Mouse (Mus musculus) large intestine, adult 2 months (tissue): Measurements from ENCODE around the gene Fam114a2. TPM values are rescaled to one million over a fixed set of nuclear protein-coding genes. Genes with fewer than 3 reads are reported as not detected.

Experiments used
- DNase-seq: peaks from one replicate; pipeline ENCODE4 v3.0.0-alpha.2; 2012; ENCODE audit warnings: low read depth, low spot score
- WGBS: fragments of 180-500 bp; shearing (Covaris S2); methylation state at CpG from one replicate; pipeline ENCODE4 v1.1.7; 2018; 5-methylcytosine and 5-hydroxymethylcytosine counted together
- polyA plus RNA-seq: library from polyadenylated mRNA; depleted of rRNA; stranded (reverse); fragments of >200 nt; gene quantifications from 2 replicates; pipeline ENCODE4 v1.2.3, GENCODE M21; 2012; rRNA removed

Fam114a2 gene
- polyA plus RNA-seq, 1 experiment: 29.2 TPM

GRCm38 (mm10) chr11:57465025-57465424 is 53.4 kb downstream of the Fam114a2 start:
- 31% methylated on average over 8 of the region's 8 CpGs for WGBS
- DNase-seq: no peak

- DNase-seq: no peak
- 43% methylated on average over 6 of the region's 6 CpGs for WGBS
Observed at GRCm38 (mm10) chr11:57459759-57460158, 58.7 kb downstream of the Fam114a2 start.

GRCm38 (mm10) chr11:57454421-57454820 is 64.0 kb downstream of the Fam114a2 start:
- no peak for DNase-seq
- 21% methylated on average over 5 of the region's 5 CpGs for WGBS

- 30% methylated on average over 6 of the region's 6 CpGs for WGBS
- no peak for DNase-seq
Observed at GRCm38 (mm10) chr11:57445237-57445962, 73.0 kb downstream of the Fam114a2 start.

GRCm38 (mm10) chr11:57434153-57434552 is 84.3 kb downstream of the Fam114a2 start:
- DNase-seq: peak; percentile 6
- WGBS: 4% methylated on average over 1 of the region's 1 CpGs

Other genes starting within 250 kb of the Fam114a2 start
- 7.4 and 12.9 TPM in 2 replicates for gene Mfap3, start within 50 bp of the Fam114a2 start, polyA plus RNA-seq
- gene Galnt10, start 126.8 kb upstream of the Fam114a2 start, polyA plus RNA-seq: 29.5 and 42.1 TPM in 2 replicates